Mouse (Mus musculus) common myeloid progenitor, adult 5-6 weeks (primary cell): ENCODE results near the gene Kcns3. TPM values are rescaled to one million over a fixed set of nuclear protein-coding genes. Genes with fewer than 3 reads are reported as not detected.

Source experiments
- ATAC-seq: replicated peaks from 2 replicates; pipeline ENCODE4 v1.8.0; 2016; ENCODE audit warnings: low read depth, mild to moderate bottlenecking, moderate TSS enrichment, inconsistent platforms; ENCODE audit not compliant: poor library complexity, severe bottlenecking
- total RNA-seq: library from RNA; stranded (forward); fragments of 200-1000, 187-1606 nt; gene quantifications from 2 replicates; pipeline ENCODE4 v1.2.3, GENCODE M21; 2017

The Kcns3 gene
- total RNA-seq = not detected in 2 replicates

GRCm38 (mm10) chr12:11151015-11151414 lies at the start of gene Kcns3:
Kcns3 (minus strand) TSS chr12:11151056.
- no peak for ATAC-seq

GRCm38 (mm10) chr12:11198551-11198950 lies 47.7 kb upstream of the Kcns3 start:
- no peak for ATAC-seq

- ATAC-seq = no peak
Measured at GRCm38 (mm10) chr12:11198026-11198425, 47.2 kb upstream of the Kcns3 start.

GRCm38 (mm10) chr12:11196830-11197229 lies 46.0 kb upstream of the Kcns3 start:
- ATAC-seq = peak; percentile 19; the same call in 1 of the 2 replicates

- peak; percentile 98 for ATAC-seq
Measured at GRCm38 (mm10) chr12:11196142-11196597, 45.3 kb upstream of the Kcns3 start.

GRCm38 (mm10) chr12:11195031-11195430 lies 44.2 kb upstream of the Kcns3 start:
- no peak for ATAC-seq

- peak; percentile 96 for ATAC-seq
Measured at GRCm38 (mm10) chr12:11178486-11179154, 27.8 kb upstream of the Kcns3 start.

GRCm38 (mm10) chr12:11177408-11178394 lies 26.8 kb upstream of the Kcns3 start:
- peak; percentile 46 for ATAC-seq

- ATAC-seq = no peak
Measured at GRCm38 (mm10) chr12:11158670-11159069, 7.8 kb upstream of the Kcns3 start.

GRCm38 (mm10) chr12:11155123-11155522 lies 4.3 kb upstream of the Kcns3 start:
- no peak for ATAC-seq

- no peak for ATAC-seq
Measured at GRCm38 (mm10) chr12:11153587-11153986, 2.7 kb upstream of the Kcns3 start.

GRCm38 (mm10) chr12:11150192-11150935 lies 492 bp downstream of the Kcns3 start:
- no peak for ATAC-seq

- no peak for ATAC-seq
Measured at GRCm38 (mm10) chr12:11149421-11150191, 1.2 kb downstream of the Kcns3 start.

- ATAC-seq = no peak
Measured at GRCm38 (mm10) chr12:11149121-11149420, 1.8 kb downstream of the Kcns3 start.

- no peak for ATAC-seq
Measured at GRCm38 (mm10) chr12:11144894-11145293, 6.0 kb downstream of the Kcns3 start.

GRCm38 (mm10) chr12:11132418-11132817 lies 18.4 kb downstream of the Kcns3 start:
- no peak for ATAC-seq

- no peak for ATAC-seq
Measured at GRCm38 (mm10) chr12:11129188-11129587, 21.7 kb downstream of the Kcns3 start.

- ATAC-seq = no peak
Measured at GRCm38 (mm10) chr12:11126186-11126759, 24.6 kb downstream of the Kcns3 start.

GRCm38 (mm10) chr12:11101565-11101964 lies 49.3 kb downstream of the Kcns3 start:
- no peak for ATAC-seq
